Mouse (Mus musculus): ENCODE data around the gene Ttll5.

DNA sequence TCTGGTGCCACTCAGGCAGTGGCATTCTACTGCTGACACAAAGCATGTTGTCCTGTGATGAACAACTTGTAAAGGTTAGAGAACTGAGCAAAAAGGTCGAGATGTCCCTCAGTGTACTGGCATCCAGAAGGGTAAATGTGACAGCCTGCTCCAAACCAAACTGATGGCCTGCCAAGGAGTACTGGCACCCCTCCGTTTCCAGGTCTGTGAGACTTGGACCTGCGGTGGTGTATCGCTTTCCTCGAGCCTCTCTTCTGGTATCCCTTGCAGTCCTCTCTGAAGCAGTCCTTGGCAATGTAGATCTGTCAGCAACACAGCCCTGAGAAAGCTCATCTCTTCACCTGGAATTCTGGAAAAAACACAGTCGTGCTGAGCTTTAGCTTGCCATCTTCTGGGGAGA is 201.0 kb downstream of the Ttll5 start:
- TF ChIP-seq CTCF (IDR thresholded peaks at IDR 0.05; ENCODE audit: low read depth, low read length), result no peak
- TF ChIP-seq POLR2AphosphoS5 (IDR thresholded peaks at IDR 0.05; ENCODE audit: insufficient replicate concordance, low read depth, low read length), result no peak
- no peak for TF ChIP-seq TAL1 (conservative IDR thresholded peaks at IDR 0.05; ENCODE audit: low read depth, low read length)
- no peak for TF ChIP-seq GATA1 (IDR thresholded peaks at IDR 0.05; ENCODE audit: borderline replicate concordance, low read length)
